Mouse (Mus musculus) heart, adult 2 months (tissue): ENCODE measurements around the gene Pkp4.

ENCODE experiments used
- CTCF ChIP-seq: fragments of 200-600 bp; IDR thresholded peaks from 2 replicates; pipeline ENCODE4 v1.8.1; 2022; ENCODE audit warnings: antibody characterized with exemption, mild to moderate bottlenecking, moderate library complexity
- EP300 ChIP-seq: fragments of 200-500 bp; IDR thresholded peaks from 2 replicates; pipeline ENCODE4 v1.6.1; 2011; ENCODE audit warnings: low read depth, low read length, control low read depth; ENCODE audit not compliant: insufficient read depth
- POLR2A ChIP-seq: fragments of 200-500 bp; IDR thresholded peaks from 2 replicates; pipeline ENCODE4 v1.6.1; 2011; ENCODE audit warnings: mild to moderate bottlenecking, low read depth, low read length, control low read depth; ENCODE audit not compliant: insufficient read depth

GRCm38 (mm10) chr2:59385211-59385935 lies 224.7 kb downstream of the Pkp4 start:
- TF ChIP-seq CTCF (no peak), POLR2A (no peak), EP300 (no peak)
